Comparison of ENCODE assay signal across 15 mouse cellular contexts in the genomic region with DNA sequence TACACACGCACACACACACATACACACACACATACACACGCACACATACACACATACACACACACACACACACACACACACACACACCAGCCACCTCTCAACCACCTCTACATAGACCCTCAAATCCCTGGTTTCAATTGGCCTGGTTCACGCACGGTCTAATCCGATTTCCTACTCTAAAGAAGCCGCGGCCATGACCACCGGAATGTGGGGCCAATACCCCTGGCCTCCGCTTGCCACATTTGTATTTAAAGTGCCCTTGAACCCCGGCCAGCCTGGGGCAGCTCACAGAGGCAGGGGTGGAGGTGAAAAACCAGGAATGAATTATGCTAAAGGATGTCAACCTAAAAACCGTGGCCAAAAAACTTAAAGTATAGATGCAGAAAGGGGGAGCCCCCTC. TPM values are rescaled to one million over a fixed set of nuclear protein-coding genes. Genes with fewer than 3 reads are reported as not detected.
"Had no signal": no experiment of that assay in that cellular context is flagged by ENCODE, and none has a peak within 500 bp of the region (broad histone marks: within the 10 kb centered on the region; RNA-seq: fewer than 3 reads in every experiment).

No protein-coding gene starts in this region.

- DNase-seq: kidney, adult 11 months; kidney, postnatal 14 days; lung, adult 2 months; lung, postnatal 36 days; right cerebral cortex, adult 18-20 months; right cerebral cortex, postnatal 25 days; thymus, postnatal 36 days had no signal

- H3K4me3 ChIP-seq: kidney, embryonic 15.5 days; left cerebral cortex, adult 2 months; limb, embryonic 10.5 days; liver, embryonic 15.5 days; myocyte; neural tube, embryonic 15.5 days had no signal

- H3K27ac ChIP-seq: kidney, embryonic 15.5 days; left cerebral cortex, adult 2 months; limb, embryonic 10.5 days; neural tube, embryonic 15.5 days had no signal

- H3K36me3 ChIP-seq: kidney, embryonic 15.5 days; liver, embryonic 15.5 days; neural tube, embryonic 15.5 days had no signal

- H3K9me3 ChIP-seq: kidney, embryonic 15.5 days; limb, embryonic 10.5 days; liver, embryonic 15.5 days; neural tube, embryonic 15.5 days had no signal

- H3K4me2 ChIP-seq: kidney, embryonic 15.5 days; liver, embryonic 11.5 days; liver, embryonic 15.5 days; neural tube, embryonic 15.5 days had no signal

- ATAC-seq: lung, postnatal 0 days had no signal

- H3K9ac ChIP-seq: kidney, embryonic 15.5 days; liver, embryonic 15.5 days; neural tube, embryonic 15.5 days had no signal

RNA-seq across cellular contexts. Expression of a gene that starts 45.8 kb away (rescaled TPM):
- polyA plus RNA-seq: myocyte had no signal
